Mouse (Mus musculus) thymus, adult 2 months (tissue): ENCODE results near the gene Foxb2. TPM values are rescaled to one million over a fixed set of nuclear protein-coding genes. Genes with fewer than 3 reads are reported as not detected.

Source experiments
- DNase-seq: peaks from one replicate; pipeline ENCODE4 v3.0.0; 2021
- H3K27ac ChIP-seq: fragments of 200-500 bp; 2 replicates; pipeline ENCODE4 v1.5.1; 2012; ENCODE audit warnings: low read length, control low read depth; ENCODE audit not compliant: control insufficient read depth, insufficient read depth
- H3K27me3 ChIP-seq: fragments of 200-500 bp; 2 replicates; pipeline ENCODE4 v1.6.1; 2012; ENCODE audit warnings: mild to moderate bottlenecking, low read length, moderate library complexity, mixed read lengths; ENCODE audit not compliant: control insufficient read depth, insufficient read depth
- H3K36me3 ChIP-seq: fragments of 200-500 bp; 2 replicates; pipeline ENCODE4 v1.6.1; 2012; ENCODE audit warnings: mild to moderate bottlenecking, low read length, moderate library complexity; ENCODE audit not compliant: control insufficient read depth, insufficient read depth
- H3K4me1 ChIP-seq: fragments of 200-500 bp; replicated peaks from 2 replicates; pipeline ENCODE4 v1.6.1; 2012; ENCODE audit warnings: low read length; ENCODE audit not compliant: control insufficient read depth, insufficient read depth
- H3K4me3 ChIP-seq: fragments of 200-500 bp; 2 replicates; pipeline ENCODE4 v1.5.1; 2012; ENCODE audit warnings: mild to moderate bottlenecking, low read length, control low read depth, moderate library complexity; ENCODE audit not compliant: control insufficient read depth, insufficient read depth
- CTCF ChIP-seq: fragments of 200-500 bp; IDR thresholded peaks from 2 replicates; pipeline ENCODE4 v1.5.1; 2012; ENCODE audit warnings: mild to moderate bottlenecking, control low read depth, low read length, moderate library complexity, borderline replicate concordance; ENCODE audit not compliant: control insufficient read depth, poor library complexity, insufficient read depth; ENCODE audit errors: extremely low read depth
- POLR2A ChIP-seq: fragments of 200-500 bp; IDR thresholded peaks from 2 replicates; pipeline ENCODE4 v1.6.1; 2012; ENCODE audit warnings: mild to moderate bottlenecking, low read length, control low read depth, moderate library complexity; ENCODE audit not compliant: control insufficient read depth, poor library complexity, insufficient read depth; ENCODE audit errors: extremely low read depth
- WGBS: fragments of 180-500 bp; shearing (Covaris S2); methylation state at CpG from one replicate; pipeline ENCODE4 v1.1.7; 2018; 5-methylcytosine and 5-hydroxymethylcytosine counted together
- polyA plus RNA-seq: library from polyadenylated mRNA; depleted of rRNA; stranded (reverse); fragments of >200 nt; gene quantifications from 2 replicates; pipeline ENCODE4 v1.2.3, GENCODE M21; 2012

Foxb2 gene
- polyA plus RNA-seq, 1 experiment, result 0.47 TPM

- no peak for TF ChIP-seq CTCF
- TF ChIP-seq POLR2A, result no peak
- Histone ChIP-seq H3K27me3 (peaks cover 23% of the 10 kb centered on the region), H3K36me3 (no peaks in the 10 kb centered on the region), H3K4me3 (no peak overlapping the region), H3K4me1 (no peaks in the 10 kb centered on the region), H3K27ac (no peak overlapping the region)
- 2% methylated on average over 34 of the region's 34 CpGs for WGBS
- DNase-seq, result no peak
These were observed 2.2 kb upstream of the Foxb2 start for GRCm38 (mm10) chr19:16875631-16876457.

- no peak overlapping the region for H3K27ac ChIP-seq
- no peaks in the 10 kb centered on the region for H3K36me3 ChIP-seq
- WGBS, result 17% methylated on average over 14 of the region's 14 CpGs
- DNase-seq, result no peak
- no peaks in the 10 kb centered on the region for H3K4me1 ChIP-seq
- peaks cover 23% of the 10 kb centered on the region for H3K27me3 ChIP-seq
- no peak overlapping the region for H3K4me3 ChIP-seq
- no peak for TF ChIP-seq POLR2A
- no peak for TF ChIP-seq CTCF
These were observed 1.5 kb upstream of the Foxb2 start for GRCm38 (mm10) chr19:16874991-16875540.

DNA sequence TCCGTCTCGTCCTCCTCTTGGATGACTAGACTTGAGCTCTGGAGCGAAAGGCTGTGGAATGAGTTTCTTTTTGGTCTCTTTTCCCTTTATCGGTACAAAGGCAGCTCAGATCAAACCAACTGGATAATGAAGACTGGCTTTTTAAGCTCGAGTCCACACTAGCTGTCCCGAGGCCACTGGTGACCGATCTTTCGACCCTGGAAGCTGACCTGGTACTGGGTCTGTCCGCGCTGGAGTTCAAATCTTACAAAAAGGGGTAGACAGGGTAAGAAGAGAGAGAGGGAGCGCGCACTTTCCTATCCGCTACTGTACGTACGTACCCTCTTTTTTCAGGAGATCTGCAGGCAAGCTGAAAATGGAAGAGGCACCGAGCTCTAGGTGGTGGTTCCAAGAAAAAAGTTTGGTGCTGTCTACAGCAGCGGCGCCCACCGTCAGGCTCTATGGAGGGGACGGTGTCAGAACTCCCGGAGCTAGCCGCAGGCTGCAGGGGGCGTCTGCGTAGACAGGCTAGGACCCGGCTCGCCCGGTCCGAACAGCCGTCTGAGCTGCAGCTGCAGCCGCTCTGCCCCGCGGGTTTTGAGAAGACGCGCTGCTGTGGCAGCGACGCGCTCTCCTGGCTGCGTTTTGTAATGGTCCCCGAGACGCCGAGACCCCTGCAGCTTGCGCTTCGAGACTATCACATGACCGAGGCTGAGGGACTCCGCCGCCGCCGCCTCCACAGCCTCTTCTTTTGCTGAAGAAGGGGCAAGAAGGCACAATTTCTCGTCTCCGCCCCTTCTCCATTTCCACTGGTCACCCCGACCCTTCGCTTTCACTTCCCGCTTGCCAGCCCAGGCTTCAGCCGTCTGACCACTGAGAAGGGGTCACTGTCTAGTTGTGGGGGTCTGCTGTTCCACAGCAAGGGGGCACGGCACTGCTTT is 597 bp upstream of the Foxb2 start:
- peaks cover 24% of the 10 kb centered on the region for H3K27me3 ChIP-seq
- no peak for DNase-seq

DNA sequence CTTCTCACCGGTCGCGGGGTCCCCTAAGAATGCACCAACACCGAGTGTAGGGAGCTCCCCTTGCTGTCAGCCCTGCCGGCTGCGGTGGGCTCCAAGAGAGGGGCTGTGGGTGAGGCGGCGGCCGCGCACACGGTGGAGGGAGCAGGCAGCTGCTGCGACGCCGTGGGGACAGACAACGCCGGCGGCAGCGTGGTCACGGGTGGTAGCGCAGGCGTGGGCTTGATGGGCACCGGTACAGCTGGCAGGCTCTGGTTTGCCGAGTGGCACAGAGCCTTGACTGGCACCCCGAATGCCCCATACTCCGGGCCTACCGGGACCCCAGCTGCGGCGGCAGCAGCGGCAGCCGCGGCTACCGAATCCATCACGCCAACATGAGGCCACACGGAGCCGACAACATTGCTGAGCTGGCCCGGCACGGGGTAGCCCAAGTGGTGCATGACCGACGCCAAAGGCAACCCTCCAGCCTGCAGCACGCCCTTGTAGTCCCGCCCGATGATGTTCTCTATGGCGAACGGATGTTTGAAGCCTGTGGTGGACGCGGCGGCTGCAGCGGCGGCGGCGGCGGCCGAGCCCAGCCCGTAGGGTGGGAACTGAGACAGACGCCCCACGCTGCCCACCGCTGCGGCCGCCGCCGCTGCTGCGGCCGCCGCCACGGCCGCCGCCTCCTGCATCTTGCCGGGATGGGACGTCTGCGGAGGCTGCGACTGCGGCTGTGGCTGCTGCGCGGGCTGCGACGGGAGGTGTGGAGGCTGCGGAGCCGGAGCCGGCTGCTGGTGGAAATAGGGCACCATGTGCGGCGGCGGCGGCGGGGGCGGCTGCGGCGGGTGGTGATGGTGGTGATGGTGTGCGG is 1.0 kb downstream of the Foxb2 start:
- WGBS, result under 1% methylated on average over 84 of the region's 88 CpGs
- H3K4me3 ChIP-seq, result no peak overlapping the region
- peaks cover 24% of the 10 kb centered on the region for H3K27me3 ChIP-seq
- TF ChIP-seq CTCF (no peak), POLR2A (no peak)
- H3K27ac ChIP-seq, result no peak overlapping the region
- DNase-seq, result peak; percentile 4
- H3K36me3 ChIP-seq, result no peaks in the 10 kb centered on the region
- no peaks in the 10 kb centered on the region for H3K4me1 ChIP-seq

More for the DNA sequence above, 597 bp upstream of the Foxb2 start:
- H3K4me1 ChIP-seq, result no peaks in the 10 kb centered on the region
- TF ChIP-seq CTCF, result no peak
- TF ChIP-seq POLR2A, result no peak
- no peak overlapping the region for H3K27ac ChIP-seq
- no peak overlapping the region for H3K4me3 ChIP-seq
- no peaks in the 10 kb centered on the region for H3K36me3 ChIP-seq
- 2% methylated on average over 55 of the region's 55 CpGs for WGBS

DNA sequence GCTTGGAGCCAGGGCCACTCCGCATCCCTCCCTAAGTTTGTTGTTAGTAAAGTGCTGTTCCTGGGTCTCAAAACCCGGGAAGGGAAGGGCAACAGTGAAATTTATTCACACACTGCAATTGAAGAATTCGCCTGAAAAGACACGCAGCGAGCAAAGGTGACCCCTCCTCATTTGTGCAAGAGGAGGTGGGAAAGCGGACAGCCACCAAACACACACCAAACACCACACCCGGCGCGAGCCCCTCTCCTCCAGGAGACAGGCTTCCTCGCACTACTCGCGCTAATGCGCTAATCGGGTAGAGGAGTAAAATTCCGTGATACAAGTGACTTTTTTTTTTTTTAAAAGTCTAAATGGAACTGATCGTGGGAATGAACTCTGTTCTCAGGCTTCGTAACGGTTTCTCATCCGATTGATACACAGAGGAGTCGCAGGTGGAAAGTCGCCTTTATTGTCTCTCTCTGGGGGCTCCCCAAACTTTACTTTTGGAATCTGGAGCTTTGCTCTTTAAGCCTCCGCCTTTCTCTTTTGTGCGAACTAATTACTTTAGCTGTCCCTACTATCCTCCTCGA is 2.3 kb downstream of the Foxb2 start:
- DNase-seq, result no peak
- no peaks in the 10 kb centered on the region for H3K4me1 ChIP-seq
- no peak for TF ChIP-seq CTCF
- no peaks in the 10 kb centered on the region for H3K36me3 ChIP-seq
- 6% methylated on average over 24 of the region's 24 CpGs for WGBS
- H3K4me3 ChIP-seq, result no peak overlapping the region
- H3K27me3 ChIP-seq, result peaks cover 24% of the 10 kb centered on the region
- no peak overlapping the region for H3K27ac ChIP-seq
